Mouse (Mus musculus): ENCODE data around the gene Tcea2. TPM values are rescaled to one million over a fixed set of nuclear protein-coding genes. Genes with fewer than 3 reads are reported as not detected.

Gene Tcea2
- total and polyA plus RNA-seq, 2 experiments from 2014 or later = 15.2 to 21.9 TPM

GRCm38 (mm10) chr2:181687586-181687985, 7.5 kb downstream of the Tcea2 start:
- H3K9ac ChIP-seq (replicated peaks; ENCODE audit: low read depth, low read length) = no peak overlapping the region
- no peak overlapping the region for H3K27ac ChIP-seq (ENCODE audit: low read depth)
- TF ChIP-seq EP300 (IDR thresholded peaks at IDR 0.05; ENCODE audit: low read depth) (no peak), CTCF (IDR thresholded peaks at IDR 0.05; ENCODE audit: low read depth) (no peak)
- DNase-seq (ENCODE audit: low spot score) (no peak), ATAC-seq (ENCODE audit: insufficient read depth, low read depth) (no peak)
- no peaks in the 10 kb centered on the region for H3K27me3 ChIP-seq (ENCODE audit: control insufficient read depth, insufficient read depth, low read length)
- WGBS = 90% methylated on average over 8 of the region's 8 CpGs
- no peak overlapping the region for H3K4me2 ChIP-seq (ENCODE audit: low read depth, low read length)
- no peaks in the 10 kb centered on the region for H3K4me1 ChIP-seq (ENCODE audit: control insufficient read depth, insufficient read depth)
- peaks cover 21% of the 10 kb centered on the region for H3K36me3 ChIP-seq (replicated peaks; ENCODE audit: control insufficient read depth, insufficient read depth, low read length)
- no peak overlapping the region for H3K4me3 ChIP-seq (ENCODE audit: low read depth, low read length)
- H3K9me3 ChIP-seq (replicated peaks; ENCODE audit: control insufficient read depth, low read length) = no peaks in the 10 kb centered on the region

GRCm38 (mm10) chr2:181689466-181690160, 9.5 kb downstream of the Tcea2 start:
- peaks cover 6% of the 10 kb centered on the region; the same call in 1 of the 2 replicates for H3K4me1 ChIP-seq (ENCODE audit: control insufficient read depth, insufficient read depth)
- H3K27me3 ChIP-seq (ENCODE audit: control insufficient read depth, insufficient read depth, low read length) = no peaks in the 10 kb centered on the region
- no peak overlapping the region for H3K9ac ChIP-seq (replicated peaks; ENCODE audit: low read depth, low read length)
- DNase-seq (ENCODE audit: low spot score) (no peak), ATAC-seq (ENCODE audit: insufficient read depth, low read depth) (no peak)
- H3K27ac ChIP-seq (ENCODE audit: low read depth) = no peak overlapping the region
- H3K4me2 ChIP-seq (ENCODE audit: low read depth, low read length) = no peak overlapping the region
- WGBS = 87% methylated on average over 10 of the region's 10 CpGs
- peaks cover 21% of the 10 kb centered on the region for H3K36me3 ChIP-seq (replicated peaks; ENCODE audit: control insufficient read depth, insufficient read depth, low read length)
- no peaks in the 10 kb centered on the region for H3K9me3 ChIP-seq (replicated peaks; ENCODE audit: control insufficient read depth, low read length)
- no peak overlapping the region for H3K4me3 ChIP-seq (ENCODE audit: low read depth, low read length)
- TF ChIP-seq EP300 (IDR thresholded peaks at IDR 0.05; ENCODE audit: low read depth) (no peak), CTCF (IDR thresholded peaks at IDR 0.05; ENCODE audit: low read depth) (no peak)

- no peak for ATAC-seq (ENCODE audit: insufficient read depth, low read depth)
- no peaks in the 10 kb centered on the region for H3K9me3 ChIP-seq (replicated peaks; ENCODE audit: control insufficient read depth, low read length)
- H3K4me1 ChIP-seq (ENCODE audit: control insufficient read depth, insufficient read depth) = peaks cover 6% of the 10 kb centered on the region; the same call in 1 of the 2 replicates
- no peak overlapping the region for H3K4me3 ChIP-seq (ENCODE audit: low read depth, low read length)
- no peaks in the 10 kb centered on the region; the same call in 1 of the 2 replicates for H3K27me3 ChIP-seq (ENCODE audit: control insufficient read depth, insufficient read depth, low read length)
- no peak for DNase-seq (ENCODE audit: low spot score)
- TF ChIP-seq EP300 (IDR thresholded peaks at IDR 0.05; ENCODE audit: low read depth) (no peak), CTCF (IDR thresholded peaks at IDR 0.05; ENCODE audit: low read depth) (no peak)
- peaks cover 17% of the 10 kb centered on the region for H3K36me3 ChIP-seq (replicated peaks; ENCODE audit: control insufficient read depth, insufficient read depth, low read length)
- H3K4me2 ChIP-seq (ENCODE audit: low read depth, low read length) = no peak overlapping the region
- no peak overlapping the region for H3K9ac ChIP-seq (replicated peaks; ENCODE audit: low read depth, low read length)
- no peak overlapping the region for H3K27ac ChIP-seq (ENCODE audit: low read depth)
- 82% methylated on average over 6 of the region's 6 CpGs for WGBS
Observed at GRCm38 (mm10) chr2:181691083-181691482, 11.0 kb downstream of the Tcea2 start.

- Histone ChIP-seq H3K4me2 (ENCODE audit: low read depth, low read length) (no peak overlapping the region), H3K27ac (ENCODE audit: low read depth) (no peak overlapping the region), H3K9me3 (replicated peaks; ENCODE audit: control insufficient read depth, low read length) (no peaks in the 10 kb centered on the region), H3K4me3 (ENCODE audit: low read depth, low read length) (no peak overlapping the region), H3K27me3 (ENCODE audit: control insufficient read depth, insufficient read depth, low read length) (no peaks in the 10 kb centered on the region; the same call in 1 of the 2 replicates), H3K9ac (replicated peaks; ENCODE audit: low read depth, low read length) (no peak overlapping the region), H3K36me3 (replicated peaks; ENCODE audit: control insufficient read depth, insufficient read depth, low read length) (peaks cover 12% of the 10 kb centered on the region), H3K4me1 (ENCODE audit: control insufficient read depth, insufficient read depth) (peaks cover 6% of the 10 kb centered on the region; the same call in 1 of the 2 replicates)
- TF ChIP-seq EP300 (IDR thresholded peaks at IDR 0.05; ENCODE audit: low read depth) (no peak), CTCF (IDR thresholded peaks at IDR 0.05; ENCODE audit: low read depth) (no peak)
- ATAC-seq (ENCODE audit: insufficient read depth, low read depth) (no peak), DNase-seq (ENCODE audit: low spot score) (no peak)
- 87% methylated on average over 4 of the region's 4 CpGs for WGBS
Observed at GRCm38 (mm10) chr2:181691571-181691970, 11.5 kb downstream of the Tcea2 start.

- no peak overlapping the region for H3K27ac ChIP-seq (ENCODE audit: low read depth)
- WGBS = 86% methylated on average over 3 of the region's 3 CpGs
- 0 out of 2 replicates have a peak, but pooled peaks cover 8% of the 10 kb centered on the region for H3K36me3 ChIP-seq (replicated peaks; ENCODE audit: control insufficient read depth, insufficient read depth, low read length)
- no peak for DNase-seq (ENCODE audit: low spot score)
- TF ChIP-seq EP300 (IDR thresholded peaks at IDR 0.05; ENCODE audit: low read depth) = no peak
- TF ChIP-seq CTCF (IDR thresholded peaks at IDR 0.05; ENCODE audit: low read depth) = no peak
- H3K4me2 ChIP-seq (ENCODE audit: low read depth, low read length) = no peak overlapping the region
- no peaks in the 10 kb centered on the region; the same call in 1 of the 2 replicates for H3K27me3 ChIP-seq (ENCODE audit: control insufficient read depth, insufficient read depth, low read length)
- H3K4me1 ChIP-seq (ENCODE audit: control insufficient read depth, insufficient read depth) = peaks cover 6% of the 10 kb centered on the region; the same call in 1 of the 2 replicates
- H3K4me3 ChIP-seq (ENCODE audit: low read depth, low read length) = no peak overlapping the region
- H3K9ac ChIP-seq (replicated peaks; ENCODE audit: low read depth, low read length) = no peak overlapping the region
- no peak for ATAC-seq (ENCODE audit: insufficient read depth, low read depth)
- no peaks in the 10 kb centered on the region for H3K9me3 ChIP-seq (replicated peaks; ENCODE audit: control insufficient read depth, low read length)
Observed at GRCm38 (mm10) chr2:181692304-181692703, 12.2 kb downstream of the Tcea2 start.
